Mouse (Mus musculus): ENCODE measurements around the gene Ccr9. TPM values are rescaled to one million over a fixed set of nuclear protein-coding genes. Genes with fewer than 3 reads are reported as not detected.

The Ccr9 gene
- polyA plus RNA-seq, 1 experiment from 2014 or later = 0.09 TPM

DNA sequence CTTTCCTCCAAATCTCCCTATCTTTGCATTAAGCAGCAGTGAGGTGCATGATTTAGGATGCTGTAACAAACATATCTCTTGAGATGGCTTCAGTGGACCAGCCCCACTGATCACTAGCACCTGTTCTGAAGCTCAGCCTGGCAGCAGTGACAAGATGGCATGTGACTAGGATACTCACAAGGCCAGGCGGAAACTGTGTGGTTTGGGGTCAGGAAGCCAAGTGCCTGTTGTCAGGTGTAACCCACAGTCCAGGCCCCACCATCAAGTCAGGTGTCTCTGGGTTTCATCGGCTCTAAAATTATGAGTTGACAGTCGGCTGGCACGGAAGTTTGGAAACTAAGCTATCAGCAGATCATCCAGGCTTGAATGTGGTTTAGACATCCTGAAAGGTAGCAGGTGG is 76.1 kb downstream of the Ccr9 start:
- no peak overlapping the region for H3K4me2 ChIP-seq
- H3K36me3 ChIP-seq (ENCODE audit: insufficient read depth) = no peaks in the 10 kb centered on the region
- ATAC-seq (ENCODE audit: insufficient read depth) = no peak
- H3K9me3 ChIP-seq (ENCODE audit: low read depth, low read length) = no peaks in the 10 kb centered on the region
- no peaks in the 10 kb centered on the region for H3K27me3 ChIP-seq (ENCODE audit: insufficient read depth, low read length)
- H3K4me3 ChIP-seq (ENCODE audit: low read depth, low read length) = no peak overlapping the region
- no peak for TF ChIP-seq CTCF (IDR thresholded peaks at IDR 0.05; ENCODE audit: low read depth)
- H3K9ac ChIP-seq = no peak overlapping the region
- no peaks in the 10 kb centered on the region for H3K4me1 ChIP-seq (ENCODE audit: insufficient read depth)
- H3K27ac ChIP-seq (ENCODE audit: low read depth) = no peak overlapping the region
- no peak for DNase-seq
- WGBS = 82% methylated on average over 4 of the region's 4 CpGs

DNA sequence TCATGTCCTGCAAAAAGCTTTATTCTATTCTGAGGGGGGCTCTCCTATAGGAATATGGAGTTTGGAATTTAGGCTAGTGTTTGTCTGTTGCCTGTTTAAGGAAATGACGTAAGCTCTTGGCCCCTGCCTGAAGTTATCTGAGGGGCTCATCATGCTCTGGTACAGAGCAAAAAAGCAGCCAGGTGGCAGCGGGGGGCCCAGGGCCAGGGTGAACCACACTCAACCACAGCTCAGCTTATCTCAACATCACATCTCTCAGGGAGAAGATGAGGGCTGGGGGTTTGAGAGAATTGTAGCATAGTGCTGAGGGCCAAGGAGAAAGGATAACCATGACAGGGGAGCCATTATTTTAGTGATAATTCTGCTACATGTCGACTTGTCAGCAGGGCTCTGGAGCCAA is 78.5 kb downstream of the Ccr9 start:
- Histone ChIP-seq H3K9me3 (ENCODE audit: low read depth, low read length) (no peaks in the 10 kb centered on the region), H3K36me3 (ENCODE audit: insufficient read depth) (no peaks in the 10 kb centered on the region), H3K27ac (ENCODE audit: low read depth) (no peak overlapping the region), H3K4me1 (ENCODE audit: insufficient read depth) (no peaks in the 10 kb centered on the region), H3K4me2 (no peak overlapping the region), H3K27me3 (ENCODE audit: insufficient read depth, low read length) (no peaks in the 10 kb centered on the region), H3K9ac (no peak overlapping the region), H3K4me3 (ENCODE audit: low read depth, low read length) (no peak overlapping the region)
- DNase-seq (no peak), ATAC-seq (ENCODE audit: insufficient read depth) (no peak)
- TF ChIP-seq CTCF (IDR thresholded peaks at IDR 0.05; ENCODE audit: low read depth) = no peak
- WGBS = 67% methylated on average over 3 of the region's 3 CpGs

DNA sequence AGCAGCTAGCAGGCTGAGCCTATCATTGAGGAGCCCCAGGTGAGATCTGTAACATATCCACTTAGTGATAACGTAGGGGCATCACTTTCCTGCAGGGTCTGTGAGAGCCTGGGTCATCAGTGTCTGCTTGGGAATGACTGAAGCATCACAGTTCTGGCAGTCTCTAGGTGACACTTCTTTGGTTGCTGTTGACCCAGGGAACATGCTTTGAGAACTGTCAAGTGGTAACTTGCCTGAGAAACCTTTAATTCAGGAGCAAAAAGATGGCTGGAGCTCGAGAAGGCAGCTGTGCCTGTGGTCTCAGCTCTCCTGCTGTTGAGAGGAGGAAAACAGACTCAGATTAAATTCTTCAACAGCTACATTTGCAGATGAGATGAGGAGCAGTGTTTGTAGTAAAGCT is 79.1 kb downstream of the Ccr9 start:
- no peak overlapping the region for H3K4me3 ChIP-seq (ENCODE audit: low read depth, low read length)
- no peaks in the 10 kb centered on the region for H3K4me1 ChIP-seq (ENCODE audit: insufficient read depth)
- no peak for TF ChIP-seq CTCF (IDR thresholded peaks at IDR 0.05; ENCODE audit: low read depth)
- H3K4me2 ChIP-seq = no peak overlapping the region
- H3K27ac ChIP-seq (ENCODE audit: low read depth) = no peak overlapping the region
- DNase-seq (no peak), ATAC-seq (ENCODE audit: insufficient read depth) (no peak)
- H3K9me3 ChIP-seq (ENCODE audit: low read depth, low read length) = no peaks in the 10 kb centered on the region
- no peaks in the 10 kb centered on the region for H3K27me3 ChIP-seq (ENCODE audit: insufficient read depth, low read length)
- no peak overlapping the region for H3K9ac ChIP-seq
- H3K36me3 ChIP-seq (ENCODE audit: insufficient read depth) = no peaks in the 10 kb centered on the region
- WGBS = 30% methylated on average over 2 of the region's 2 CpGs

DNA sequence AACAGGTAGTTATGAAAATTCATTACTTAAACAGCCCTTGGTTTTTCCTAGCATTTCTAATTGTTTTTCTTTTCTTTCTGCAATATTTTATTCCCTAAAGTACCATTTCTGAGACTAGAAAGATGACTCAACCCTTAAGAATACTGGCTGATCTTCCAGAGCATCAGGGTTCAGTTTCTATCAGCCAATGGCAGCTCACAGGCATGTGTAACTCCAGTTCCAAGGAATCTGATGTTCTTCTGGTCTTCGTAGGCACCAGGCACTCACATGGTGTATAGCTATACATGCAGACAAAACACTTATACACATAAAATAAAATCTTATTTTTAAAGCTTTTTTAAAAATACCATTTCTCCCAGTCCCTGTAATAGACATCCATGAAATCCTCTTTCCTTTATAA is 79.9 kb downstream of the Ccr9 start:
- TF ChIP-seq CTCF (IDR thresholded peaks at IDR 0.05; ENCODE audit: low read depth) = no peak
- 68% methylated on average over 1 of the region's 1 CpGs for WGBS
- no peak for ATAC-seq (ENCODE audit: insufficient read depth)

DNA sequence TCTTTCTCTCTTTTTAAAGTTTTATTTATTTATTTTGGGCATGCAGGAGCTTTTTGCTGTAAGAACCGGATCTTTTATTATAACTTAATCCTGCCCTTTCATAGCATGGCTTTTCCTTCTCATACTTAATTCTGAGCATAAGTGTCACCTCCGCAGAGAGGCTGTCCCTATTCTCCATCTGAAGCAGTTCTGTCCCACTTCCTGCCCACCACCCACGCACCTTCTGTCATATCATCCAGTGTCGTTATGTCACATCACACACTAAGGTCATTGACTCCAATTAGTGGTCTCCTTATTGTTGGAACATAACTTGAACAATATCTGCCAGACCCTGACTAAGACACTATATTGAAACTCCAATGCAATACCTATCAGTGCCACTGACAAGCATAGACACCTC is 80.4 kb downstream of the Ccr9 start:
- no peak for TF ChIP-seq CTCF (IDR thresholded peaks at IDR 0.05; ENCODE audit: low read depth)
- Histone ChIP-seq H3K4me1 (ENCODE audit: insufficient read depth) (no peaks in the 10 kb centered on the region), H3K9ac (no peak overlapping the region), H3K27me3 (ENCODE audit: insufficient read depth, low read length) (no peaks in the 10 kb centered on the region), H3K4me3 (ENCODE audit: low read depth, low read length) (no peak overlapping the region), H3K36me3 (ENCODE audit: insufficient read depth) (no peaks in the 10 kb centered on the region), H3K4me2 (no peak overlapping the region), H3K27ac (ENCODE audit: low read depth) (no peak overlapping the region), H3K9me3 (ENCODE audit: low read depth, low read length) (no peaks in the 10 kb centered on the region)
- WGBS = 49% methylated on average over 4 of the region's 4 CpGs
- no peak for DNase-seq
- ATAC-seq (ENCODE audit: insufficient read depth) = no peak

More for the DNA sequence above, 79.9 kb downstream of the Ccr9 start:
- no peaks in the 10 kb centered on the region for H3K27me3 ChIP-seq (ENCODE audit: insufficient read depth, low read length)
- no peak overlapping the region for H3K9ac ChIP-seq
- no peak overlapping the region for H3K27ac ChIP-seq (ENCODE audit: low read depth)
- no peak overlapping the region for H3K4me2 ChIP-seq
- H3K9me3 ChIP-seq (ENCODE audit: low read depth, low read length) = no peaks in the 10 kb centered on the region
- DNase-seq = no peak
- H3K4me1 ChIP-seq (ENCODE audit: insufficient read depth) = no peaks in the 10 kb centered on the region
- H3K4me3 ChIP-seq (ENCODE audit: low read depth, low read length) = no peak overlapping the region
- no peaks in the 10 kb centered on the region for H3K36me3 ChIP-seq (ENCODE audit: insufficient read depth)

DNA sequence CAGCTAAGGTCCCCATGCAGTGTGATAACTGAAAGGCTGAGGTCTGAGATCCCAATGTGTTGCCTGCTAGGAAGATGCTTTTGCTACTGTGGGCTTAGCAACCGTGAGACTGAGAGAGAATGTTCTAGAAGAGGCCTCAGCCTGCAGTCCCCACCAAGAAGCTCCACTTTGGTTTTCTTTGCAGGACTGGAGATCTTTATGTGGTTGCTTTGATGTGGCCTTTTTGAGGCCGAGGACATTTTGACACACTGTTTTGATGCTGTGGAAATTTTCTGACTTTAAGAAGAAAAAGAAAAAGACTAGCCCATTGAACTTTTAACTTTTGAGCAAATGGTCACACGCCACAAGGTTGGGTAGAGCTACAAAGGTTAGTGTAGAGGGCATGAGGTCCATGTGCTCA is 82.6 kb downstream of the Ccr9 start:
- Histone ChIP-seq H3K27ac (ENCODE audit: low read depth) (no peak overlapping the region), H3K4me1 (ENCODE audit: insufficient read depth) (no peaks in the 10 kb centered on the region), H3K27me3 (ENCODE audit: insufficient read depth, low read length) (no peaks in the 10 kb centered on the region), H3K9ac (no peak overlapping the region), H3K9me3 (ENCODE audit: low read depth, low read length) (no peaks in the 10 kb centered on the region), H3K4me3 (ENCODE audit: low read depth, low read length) (no peak overlapping the region), H3K4me2 (no peak overlapping the region), H3K36me3 (ENCODE audit: insufficient read depth) (no peaks in the 10 kb centered on the region)
- 82% methylated on average over 3 of the region's 3 CpGs for WGBS
- no peak for DNase-seq
- ATAC-seq (ENCODE audit: insufficient read depth) = no peak
- TF ChIP-seq CTCF (IDR thresholded peaks at IDR 0.05; ENCODE audit: low read depth) = no peak

DNA sequence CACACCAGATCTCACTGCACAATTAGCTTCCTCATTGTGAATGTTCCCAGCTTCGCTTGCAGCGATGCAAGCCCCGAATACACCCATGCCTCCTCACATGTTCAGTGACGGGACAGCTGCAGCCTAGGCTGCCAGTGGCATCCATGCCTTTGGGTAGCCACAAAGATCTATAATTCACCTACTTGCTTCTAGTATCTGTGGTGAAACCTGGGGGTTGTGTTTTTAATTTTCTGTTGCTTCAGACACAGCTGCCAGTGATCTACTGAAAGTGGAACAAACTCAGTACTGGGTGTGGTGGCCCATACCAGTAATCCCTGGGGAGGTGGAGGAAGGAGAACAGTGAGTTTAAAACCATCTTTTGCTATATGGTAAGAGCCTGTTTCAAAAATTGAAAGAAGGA is 84.6 kb downstream of the Ccr9 start:
- no peaks in the 10 kb centered on the region for H3K27me3 ChIP-seq (ENCODE audit: insufficient read depth, low read length)
- H3K9me3 ChIP-seq (ENCODE audit: low read depth, low read length) = no peaks in the 10 kb centered on the region
- no peak overlapping the region for H3K4me2 ChIP-seq
- ATAC-seq (ENCODE audit: insufficient read depth) (no peak), DNase-seq (no peak)
- 76% methylated on average over 4 of the region's 4 CpGs for WGBS
- TF ChIP-seq CTCF (IDR thresholded peaks at IDR 0.05; ENCODE audit: low read depth) = no peak
- H3K4me3 ChIP-seq (ENCODE audit: low read depth, low read length) = no peak overlapping the region
- no peak overlapping the region for H3K27ac ChIP-seq (ENCODE audit: low read depth)
- H3K9ac ChIP-seq = no peak overlapping the region
- H3K4me1 ChIP-seq (ENCODE audit: insufficient read depth) = no peaks in the 10 kb centered on the region
- H3K36me3 ChIP-seq (ENCODE audit: insufficient read depth) = no peaks in the 10 kb centered on the region

DNA sequence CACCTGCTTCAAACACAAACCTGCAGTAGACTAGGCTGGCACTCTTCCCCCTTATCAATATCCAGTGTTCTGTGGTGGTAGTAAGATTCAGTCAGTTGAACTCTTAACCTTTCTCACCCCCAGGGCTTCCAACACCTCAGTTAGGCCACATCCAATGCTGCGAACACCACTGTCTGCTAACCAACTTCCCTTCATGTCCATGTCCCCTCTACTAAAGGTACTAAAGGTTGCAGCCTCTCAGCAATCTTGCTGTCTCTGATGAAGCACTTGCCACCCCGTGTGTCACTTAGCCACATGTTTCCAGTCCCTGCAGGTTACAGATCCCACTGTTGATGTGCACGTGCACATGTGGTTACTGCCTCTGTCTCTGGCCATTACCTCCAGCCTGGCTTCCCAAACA is 85.5 kb downstream of the Ccr9 start:
- no peak overlapping the region for H3K4me2 ChIP-seq
- no peaks in the 10 kb centered on the region for H3K9me3 ChIP-seq (ENCODE audit: low read depth, low read length)
- no peak overlapping the region for H3K4me3 ChIP-seq (ENCODE audit: low read depth, low read length)
- H3K36me3 ChIP-seq (ENCODE audit: insufficient read depth) = no peaks in the 10 kb centered on the region
- no peak overlapping the region for H3K9ac ChIP-seq
- H3K27ac ChIP-seq (ENCODE audit: low read depth) = no peak overlapping the region
- no peak for TF ChIP-seq CTCF (IDR thresholded peaks at IDR 0.05; ENCODE audit: low read depth)
- no peaks in the 10 kb centered on the region for H3K4me1 ChIP-seq (ENCODE audit: insufficient read depth)
- ATAC-seq (ENCODE audit: insufficient read depth) = no peak
- DNase-seq = no peak
- H3K27me3 ChIP-seq (ENCODE audit: insufficient read depth, low read length) = no peaks in the 10 kb centered on the region
- WGBS = 65% methylated on average over 3 of the region's 3 CpGs
